In the genomic region with DNA sequence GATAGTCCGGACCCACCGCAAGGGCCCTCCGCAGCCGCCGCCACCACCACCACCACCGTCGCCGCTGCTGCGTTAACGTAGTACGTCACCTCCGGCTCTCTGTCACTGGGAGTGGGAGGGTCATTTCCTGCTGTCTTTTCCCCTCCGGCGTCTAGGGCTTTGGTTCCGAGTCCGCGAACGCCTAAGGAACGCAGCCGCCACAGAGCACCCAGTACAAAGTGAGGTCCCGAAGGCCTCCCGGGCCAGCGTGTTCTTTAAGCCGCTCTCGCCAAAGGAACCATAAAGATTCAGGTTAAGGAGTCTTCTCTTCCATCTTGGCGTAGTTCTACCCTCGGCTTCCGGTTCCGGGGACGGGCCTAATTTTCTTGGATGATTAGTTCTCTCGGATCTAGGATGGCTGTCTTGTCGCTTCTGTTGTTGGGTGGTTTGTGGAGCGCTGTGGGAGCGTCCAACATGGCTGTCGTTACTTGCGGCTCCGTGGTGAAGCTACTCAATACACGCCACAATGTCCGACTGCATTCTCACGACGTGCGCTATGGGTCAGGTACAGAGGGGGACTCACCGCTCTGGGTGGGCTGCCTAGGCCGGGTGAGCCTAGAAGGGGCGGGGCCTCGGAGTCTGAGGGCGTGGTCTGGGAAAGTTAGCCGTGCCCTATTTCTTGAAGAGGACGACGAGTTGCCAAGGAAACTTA, we compare ENCODE assay signal across 8 mouse cellular contexts. TPM values are rescaled to one million over a fixed set of nuclear protein-coding genes. Genes with fewer than 3 reads are reported as not detected.
DNase-seq lines count a peak whose midpoint lies in the region; ATAC-seq and TF ChIP-seq lines count a peak whose summit lies in the region.

A gene (plus strand): TSS at position 120 of the 691 bp plus-strand sequence.
A gene (minus strand): TSS at position 361 of the 691 bp plus-strand sequence.

- no peak for TF ChIP-seq CTCF in CH12.LX (conservative IDR thresholded peaks at IDR 0.05 in 1 of 2, IDR thresholded peaks at IDR 0.05 in 1 of 2; ENCODE audit: low read depth in 2 of 2, low read length in 2 of 2)
- TF ChIP-seq CTCF in heart, postnatal 0 days (IDR thresholded peaks at IDR 0.05; ENCODE audit: low read depth), result no peak
- TF ChIP-seq CTCF in testis, adult 2 months (IDR thresholded peaks at IDR 0.05; ENCODE audit: control insufficient read depth, insufficient read depth, insufficient replicate concordance, low read depth, low read length), result peak; percentile 10; the same call in 1 of the 2 replicates

- peaks cover 87% of the 10 kb centered on the region for H3K79me2 ChIP-seq in CH12.LX (replicated peaks; ENCODE audit: control insufficient read depth, extremely low read depth, insufficient read depth, poor library complexity, severe bottlenecking)

- H3K4me2 ChIP-seq in CH12.LX (ENCODE audit: insufficient read depth, low read depth, poor library complexity, severe bottlenecking), result peak within 1 kb of the TSS; percentile 100
- peak within 1 kb of the TSS; percentile 86 for H3K4me2 ChIP-seq in forebrain, embryonic 12.5 days
- peak within 1 kb of the TSS; percentile 89 for H3K4me2 ChIP-seq in heart, postnatal 0 days (ENCODE audit: low read depth, low read length)
- peak within 1 kb of the TSS; percentile 64 for H3K4me2 ChIP-seq in liver, embryonic 16.5 days (ENCODE audit: low read depth, low read length)
- peak within 1 kb of the TSS; percentile 91 for H3K4me2 ChIP-seq in neural tube, embryonic 13.5 days

- H3K36me3 ChIP-seq in CH12.LX (replicated peaks in 1 of 2; ENCODE audit: control insufficient read depth in 1 of 2, insufficient read depth in 1 of 2, low read length in 1 of 2), result peaks cover 12 to 39% of the 10 kb centered on the region in 2 experiments
- H3K36me3 ChIP-seq in forebrain, embryonic 12.5 days (replicated peaks), result peaks cover 10% of the 10 kb centered on the region
- peaks cover 8% of the 10 kb centered on the region for H3K36me3 ChIP-seq in heart, postnatal 0 days (replicated peaks; ENCODE audit: control insufficient read depth, insufficient read depth, low read length)
- no peaks in the 10 kb centered on the region for H3K36me3 ChIP-seq in liver, embryonic 16.5 days (ENCODE audit: control insufficient read depth, insufficient read depth)
- H3K36me3 ChIP-seq in neural tube, embryonic 13.5 days, result peaks cover 9% of the 10 kb centered on the region
- H3K36me3 ChIP-seq in testis, adult 2 months (ENCODE audit: control insufficient read depth, insufficient read depth, low read length), result peaks cover 3% of the 10 kb centered on the region

- 0% methylated on average over 50 of the region's 50 CpGs for WGBS in forebrain, embryonic 12.5 days
- whole genome bisulfite sequencing in heart, postnatal 0 days, result under 1% methylated on average over 50 of the region's 50 CpGs
- under 1% methylated on average over 50 of the region's 50 CpGs for WGBS in liver, embryonic 16.5 days (ENCODE audit: insufficient replicate concordance)
- 0% methylated on average over 50 of the region's 50 CpGs for WGBS in neural tube, embryonic 13.5 days

- H3K9me3 ChIP-seq in CH12.LX (replicated peaks; ENCODE audit: low read length), result no peaks in the 10 kb centered on the region
- no peaks in the 10 kb centered on the region for H3K9me3 ChIP-seq in forebrain, embryonic 12.5 days
- no peaks in the 10 kb centered on the region for H3K9me3 ChIP-seq in heart, postnatal 0 days (replicated peaks; ENCODE audit: control insufficient read depth, low read length)
- H3K9me3 ChIP-seq in liver, embryonic 16.5 days (replicated peaks; ENCODE audit: control insufficient read depth, low read length), result no peaks in the 10 kb centered on the region
- H3K9me3 ChIP-seq in neural tube, embryonic 13.5 days, result no peaks in the 10 kb centered on the region

- H3K27me3 ChIP-seq in CH12.LX (replicated peaks), result no peaks in the 10 kb centered on the region
- no peaks in the 10 kb centered on the region for H3K27me3 ChIP-seq in forebrain, embryonic 12.5 days
- H3K27me3 ChIP-seq in heart, postnatal 0 days (ENCODE audit: control insufficient read depth, insufficient read depth, low read length), result no peaks in the 10 kb centered on the region
- H3K27me3 ChIP-seq in liver, embryonic 16.5 days (ENCODE audit: control insufficient read depth, insufficient read depth, low read depth, low read length), result no peaks in the 10 kb centered on the region
- H3K27me3 ChIP-seq in neural tube, embryonic 13.5 days, result no peaks in the 10 kb centered on the region
- H3K27me3 ChIP-seq in testis, adult 2 months (ENCODE audit: control insufficient read depth, insufficient read depth, low read length), result no peaks in the 10 kb centered on the region

- no peak for TF ChIP-seq RAD21 in CH12.LX (IDR thresholded peaks at IDR 0.05; ENCODE audit: low read depth, low read length)

- H3K4me1 ChIP-seq in CH12.LX (ENCODE audit: control insufficient read depth in 1 of 2, insufficient read depth in 2 of 2), result peaks cover 5 to 57% of the 10 kb centered on the region in 2 experiments
- peaks cover 41% of the 10 kb centered on the region for H3K4me1 ChIP-seq in forebrain, embryonic 12.5 days
- H3K4me1 ChIP-seq in heart, postnatal 0 days (ENCODE audit: control insufficient read depth, insufficient read depth), result peaks cover 17% of the 10 kb centered on the region
- H3K4me1 ChIP-seq in liver, embryonic 16.5 days (ENCODE audit: control insufficient read depth, low read depth, low read length), result peaks cover 25% of the 10 kb centered on the region
- H3K4me1 ChIP-seq in neural tube, embryonic 13.5 days (replicated peaks), result peaks cover 65% of the 10 kb centered on the region
- H3K4me1 ChIP-seq in testis, adult 2 months (ENCODE audit: control insufficient read depth, insufficient read depth, low read length), result peaks cover 3% of the 10 kb centered on the region; the same call in 1 of the 2 replicates

- ATAC-seq in forebrain, embryonic 12.5 days (ENCODE audit: low FRiP score), result peak; percentile 96
- ATAC-seq in heart, postnatal 0 days (ENCODE audit: insufficient read depth, low read depth), result peak; percentile 94
- peak; percentile 90 for ATAC-seq in liver, embryonic 16.5 days (ENCODE audit: low read depth)
- ATAC-seq in neural tube, embryonic 13.5 days (ENCODE audit: low read depth), result peak; percentile 95

- no peak for TF ChIP-seq EP300 in CH12.LX (IDR thresholded peaks at IDR 0.05; ENCODE audit: low read length)
- peak; percentile 85; the same call in 1 of the 2 replicates for TF ChIP-seq EP300 in heart, postnatal 0 days (IDR thresholded peaks at IDR 0.05; ENCODE audit: low read depth)

- DNase-seq in CH12.LX (ENCODE audit: extremely low read depth), result peak; percentile 96
- DNase-seq in c-Kit-positive CD71-positive TER-119-negative erythroid progenitor cells, embryonic 14.5 days (ENCODE audit: low read depth), result peak; percentile 95
- DNase-seq in heart, postnatal 0 days (ENCODE audit: low spot score), result peak; percentile 92
- DNase-seq in kidney, postnatal 4 days, result peak; percentile 95 to 96

- in situ Hi-C loops in CH12.LX (cut with MboI; ENCODE audit: low pct_ligation_motif_present, low pct_unique_long_range_greater_than_20kb, low sequenced_read_pairs), result no loop called here

- H3K27ac ChIP-seq in CH12.LX (ENCODE audit: insufficient read depth, low read depth), result peak within 1 kb of the TSS; percentile 97
- H3K27ac ChIP-seq in forebrain, embryonic 12.5 days, result peak within 1 kb of the TSS; percentile 84
- peak within 1 kb of the TSS; percentile 98 for H3K27ac ChIP-seq in heart, postnatal 0 days (ENCODE audit: low read depth)
- H3K27ac ChIP-seq in liver, embryonic 16.5 days (ENCODE audit: low read length), result peak within 1 kb of the TSS; percentile 98
- H3K27ac ChIP-seq in neural tube, embryonic 13.5 days (replicated peaks), result peak within 1 kb of the TSS; percentile 95
- H3K27ac ChIP-seq in testis, adult 2 months (ENCODE audit: control insufficient read depth, insufficient read depth, low read depth, low read length), result peak within 1 kb of the TSS; percentile 99

- dilution Hi-C loops in CH12.LX (cut with MboI; ENCODE audit: extremely low pct_ligation_motif_present, extremely low pct_unique_long_range_greater_than_20kb, low sequenced_read_pairs), result no loop called here

- TF ChIP-seq POLR2A in CH12.LX (IDR thresholded peaks at IDR 0.05; ENCODE audit: low read depth, low read length), result peak; percentile 90
- TF ChIP-seq POLR2A in testis, adult 2 months (IDR thresholded peaks at IDR 0.05; ENCODE audit: control insufficient read depth, low read depth, low read length), result peak; percentile 92

- peak within 1 kb of the TSS; percentile 97 for H3K9ac ChIP-seq in CH12.LX (ENCODE audit: insufficient read depth, low read depth)
- H3K9ac ChIP-seq in forebrain, embryonic 12.5 days, result peak within 1 kb of the TSS; percentile 89
- H3K9ac ChIP-seq in heart, postnatal 0 days (replicated peaks; ENCODE audit: low read depth, low read length), result peak within 1 kb of the TSS; percentile 93
- H3K9ac ChIP-seq in liver, embryonic 16.5 days (ENCODE audit: low read depth, low read length), result peak within 1 kb of the TSS; percentile 90
- peak within 1 kb of the TSS; percentile 95 for H3K9ac ChIP-seq in neural tube, embryonic 13.5 days

- H3K4me3 ChIP-seq in CH12.LX (replicated peaks in 1 of 3; ENCODE audit: low read depth in 2 of 3, low read length in 2 of 3, poor library complexity in 1 of 3), result peak within 1 kb of the TSS; percentile 91 to 98 (median 97)
- H3K4me3 ChIP-seq in forebrain, embryonic 12.5 days (replicated peaks), result peak within 1 kb of the TSS; percentile 91
- peak within 1 kb of the TSS; percentile 84 for H3K4me3 ChIP-seq in heart, postnatal 0 days (ENCODE audit: low read depth, low read length)
- peak within 1 kb of the TSS; percentile 92 for H3K4me3 ChIP-seq in liver, embryonic 16.5 days (ENCODE audit: low read depth, low read length)
- H3K4me3 ChIP-seq in neural tube, embryonic 13.5 days, result peak within 1 kb of the TSS; percentile 97
- H3K4me3 ChIP-seq in testis, adult 2 months (ENCODE audit: control insufficient read depth, low read depth, low read length), result peak within 1 kb of the TSS; percentile 97

RNA-seq across cellular contexts. Expression of the first gene that starts in this region (rescaled TPM):
- total RNA-seq in CH12.LX (2012; rRNA removed) (95.4 and 119 TPM in 2 replicates), CH12.LX (2014; rRNA removed) (89.1 and 93.0 TPM in 2 replicates)
- 61.4 and 62.8 TPM in 2 replicates for polyA plus RNA-seq in CH12.LX (2012; ENCODE audit: insufficient read length, low read depth)
- 45.1 and 48.3 TPM in 2 replicates for polyA plus RNA-seq in forebrain, embryonic 12.5 days (2016; fragmentation: Nextera tagmentation; extraction: Ambion mirVana)
- 62.5 and 101 TPM in 2 replicates for total RNA-seq in heart, postnatal 0 days (2014; rRNA removed; ENCODE audit: low replicate concordance)
- 58.9 and 64.3 TPM in 2 replicates for polyA plus RNA-seq in heart, postnatal 0 days (2015; fragmentation: Nextera tagmentation; extraction: Ambion mirVana)
- 30.5 and 31.6 TPM in 2 replicates for polyA plus RNA-seq in liver, embryonic 16.5 days (2015; fragmentation: Nextera tagmentation; extraction: Ambion mirVana)
- polyA plus RNA-seq in neural tube, embryonic 13.5 days (2015; fragmentation: Nextera tagmentation; extraction: Ambion mirVana), result 89.9 and 90.1 TPM in 2 replicates
- polyA plus RNA-seq in testis, adult 2 months (2012; rRNA removed), result 34.2 and 35.3 TPM in 2 replicates

RNA-seq across cellular contexts. Expression of the second gene that starts in this region (rescaled TPM):
- total RNA-seq in CH12.LX (2012; rRNA removed) (65.5 and 71.0 TPM in 2 replicates), CH12.LX (2014; rRNA removed) (29.7 and 30.4 TPM in 2 replicates)
- 99.9 and 104 TPM in 2 replicates for polyA plus RNA-seq in CH12.LX (2012; ENCODE audit: insufficient read length, low read depth)
- polyA plus RNA-seq in forebrain, embryonic 12.5 days (2016; fragmentation: Nextera tagmentation; extraction: Ambion mirVana), result 38.9 and 43.2 TPM in 2 replicates
- 12.1 and 17.0 TPM in 2 replicates for total RNA-seq in heart, postnatal 0 days (2014; rRNA removed; ENCODE audit: low replicate concordance)
- polyA plus RNA-seq in heart, postnatal 0 days (2015; fragmentation: Nextera tagmentation; extraction: Ambion mirVana), result 6.9 and 7.6 TPM in 2 replicates
- 9.9 and 10.3 TPM in 2 replicates for polyA plus RNA-seq in liver, embryonic 16.5 days (2015; fragmentation: Nextera tagmentation; extraction: Ambion mirVana)
- polyA plus RNA-seq in neural tube, embryonic 13.5 days (2015; fragmentation: Nextera tagmentation; extraction: Ambion mirVana), result 28.2 and 29.5 TPM in 2 replicates
- polyA plus RNA-seq in testis, adult 2 months (2012; rRNA removed), result 20.1 and 22.2 TPM in 2 replicates

Comparison
In these comparisons a context has a peak if more than half of its experiments do, and no peak if none do; other contexts are left out.
1. Peak in every context shown above with its lines: DNase-seq, ATAC-seq, H3K4me3 ChIP-seq and H3K27ac ChIP-seq.